22 mouse cellular contexts compared by ENCODE assay signal in the genomic region with DNA sequence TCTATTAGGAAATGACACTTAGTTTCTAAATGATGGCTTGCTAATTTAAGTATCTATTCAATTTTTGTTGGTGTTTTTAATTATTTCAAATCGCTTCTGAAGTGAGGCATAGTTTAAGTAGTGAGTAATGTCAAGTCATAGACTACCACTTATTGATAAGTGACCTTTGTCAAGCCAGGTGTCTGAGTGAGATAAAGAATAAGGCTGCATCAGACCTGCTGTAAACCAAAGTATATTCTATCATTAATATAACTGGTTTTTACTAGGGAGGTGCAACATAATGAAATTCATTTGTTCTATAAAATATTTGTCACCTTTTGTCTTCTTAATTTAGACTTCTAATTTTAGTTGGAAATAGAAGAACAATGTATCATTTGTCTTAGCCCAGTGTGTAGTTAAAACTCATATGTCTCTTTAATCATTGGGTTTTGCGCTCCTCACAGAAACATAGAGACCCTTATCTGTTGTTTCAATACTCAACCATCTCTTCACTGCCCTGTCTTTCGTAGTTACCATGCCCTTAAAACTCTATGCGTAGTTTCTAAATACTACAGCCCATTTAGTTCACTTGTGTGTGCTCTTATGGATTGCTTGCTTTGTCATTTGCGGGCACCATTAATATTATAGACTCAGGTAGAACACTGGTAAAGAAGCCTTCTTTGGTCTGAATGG.
DNase-seq lines count a peak whose midpoint lies in the region; ATAC-seq and TF ChIP-seq lines count a peak whose summit lies in the region.
"Had no signal": no experiment of that assay in that cellular context is flagged by ENCODE, and none has a peak within 500 bp of the region (broad histone marks: within the 10 kb centered on the region; RNA-seq: fewer than 3 reads in every experiment).

No protein-coding gene starts in this region.

- no peak overlapping the region for H3K4me2 ChIP-seq in forebrain, embryonic 16.5 days (ENCODE audit: low read length)
- no peak overlapping the region for H3K4me2 ChIP-seq in forebrain, embryonic 12.5 days
- H3K4me2 ChIP-seq in liver, embryonic 14.5 days (ENCODE audit: low read depth): peak overlapping the region; percentile 54
- H3K4me2 ChIP-seq: embryonic facial prominence, embryonic 15.5 days; hindbrain, embryonic 12.5 days had no signal

- peaks cover 2% of the 10 kb centered on the region; the same call in 1 of the 2 replicates for H3K9me3 ChIP-seq in forebrain, embryonic 16.5 days (ENCODE audit: control insufficient read depth, low read length)
- no peaks in the 10 kb centered on the region for H3K9me3 ChIP-seq in forebrain, embryonic 12.5 days
- no peaks in the 10 kb centered on the region for H3K9me3 ChIP-seq in liver, embryonic 14.5 days (ENCODE audit: control insufficient read depth, low read length)
- H3K9me3 ChIP-seq: embryonic facial prominence, embryonic 15.5 days; heart, embryonic 10.5 days; hindbrain, embryonic 12.5 days had no signal

- TF ChIP-seq CTCF in liver, embryonic 14.5 days (IDR thresholded peaks at IDR 0.05; ENCODE audit: low read depth): no peak

- H3K36me3 ChIP-seq in forebrain, embryonic 16.5 days (ENCODE audit: control insufficient read depth, insufficient read depth): no peaks in the 10 kb centered on the region
- no peaks in the 10 kb centered on the region for H3K36me3 ChIP-seq in forebrain, embryonic 12.5 days (replicated peaks)
- no peaks in the 10 kb centered on the region for H3K36me3 ChIP-seq in liver, embryonic 14.5 days (replicated peaks; ENCODE audit: control insufficient read depth, insufficient read depth, low read depth)
- H3K36me3 ChIP-seq: embryonic facial prominence, embryonic 15.5 days; heart, embryonic 10.5 days; hindbrain, embryonic 12.5 days had no signal

- H3K9ac ChIP-seq in forebrain, embryonic 16.5 days (replicated peaks; ENCODE audit: low read depth, low read length): no peak overlapping the region
- no peak overlapping the region for H3K9ac ChIP-seq in forebrain, embryonic 12.5 days
- H3K9ac ChIP-seq in liver, embryonic 14.5 days (replicated peaks): no peak overlapping the region; the same call in 1 of the 2 replicates
- H3K9ac ChIP-seq: embryonic facial prominence, embryonic 15.5 days; hindbrain, embryonic 12.5 days had no signal

- peak; percentile 62 for DNase-seq in c-Kit-positive CD71-positive TER-119-positive erythroid progenitor cells, embryonic 14.5 days (ENCODE audit: low spot score)
- peak; percentile 59 to 65 (median 63) for DNase-seq in liver, embryonic 14.5 days (ENCODE audit: low read depth in 3 of 3, low spot score in 3 of 3)
- no peak for DNase-seq in testis, postnatal 10 days (ENCODE audit: low spot score)
- DNase-seq in gastrocnemius, postnatal 25 days: no peak
- no peak for DNase-seq in left cerebral cortex, adult 18-20 months (ENCODE audit: low spot score in 2 of 2)
- DNase-seq: adrenal gland, postnatal 14 days; cerebellum, adult 11 months; cerebellum, adult 8-10 months; cerebellum, postnatal 14 days; embryo, embryonic 11 days; heart, adult 18-20 months; heart, postnatal 10 days; heart, postnatal 4 days had no signal

- H3K27ac ChIP-seq in forebrain, embryonic 16.5 days (ENCODE audit: low read length): 0 out of 2 replicates have a peak overlapping the region, but pooled peaks have one; percentile 18
- no peak overlapping the region for H3K27ac ChIP-seq in forebrain, embryonic 12.5 days
- peak overlapping the region; percentile 73 for H3K27ac ChIP-seq in liver, embryonic 14.5 days
- H3K27ac ChIP-seq: embryonic facial prominence, embryonic 15.5 days; heart, embryonic 10.5 days had no signal

- no peak for ATAC-seq in forebrain, embryonic 16.5 days
- no peak for ATAC-seq in forebrain, embryonic 12.5 days (ENCODE audit: low FRiP score)
- ATAC-seq in liver, embryonic 14.5 days (ENCODE audit: insufficient read depth): peak; percentile 96
- peak; percentile 65; the same call in 1 of the 2 replicates for ATAC-seq in megakaryocyte progenitor cell, adult 5-6 weeks (replicated peaks; ENCODE audit: poor library complexity)
- ATAC-seq: activated CD4-positive, CD25-positive, alpha-beta regulatory T cell, adult 4 months; hindbrain, embryonic 16.5 days; Patski had no signal

- no peak overlapping the region for H3K4me3 ChIP-seq in forebrain, embryonic 16.5 days (replicated peaks; ENCODE audit: low read length)
- no peak overlapping the region for H3K4me3 ChIP-seq in forebrain, embryonic 12.5 days (replicated peaks)
- no peak overlapping the region for H3K4me3 ChIP-seq in liver, embryonic 14.5 days (ENCODE audit: insufficient read depth in 1 of 2, low read depth in 2 of 2, low read length in 2 of 2)
- H3K4me3 ChIP-seq: embryonic facial prominence, embryonic 15.5 days; heart, embryonic 10.5 days; hindbrain, embryonic 12.5 days had no signal

- H3K4me1 ChIP-seq in forebrain, embryonic 16.5 days (replicated peaks; ENCODE audit: control insufficient read depth, insufficient read depth, low read length): peaks cover 14% of the 10 kb centered on the region
- H3K4me1 ChIP-seq in forebrain, embryonic 12.5 days: peaks cover 12% of the 10 kb centered on the region
- H3K4me1 ChIP-seq in liver, embryonic 14.5 days (replicated peaks; ENCODE audit: control insufficient read depth in 2 of 2, insufficient read depth in 2 of 2, low read length in 1 of 2): peaks cover 11 to 15% of the 10 kb centered on the region in 2 experiments
- H3K4me1 ChIP-seq: embryonic facial prominence, embryonic 15.5 days; heart, embryonic 10.5 days; hindbrain, embryonic 12.5 days had no signal

- peak; percentile 82 for TF ChIP-seq EP300 in liver, embryonic 14.5 days (IDR thresholded peaks at IDR 0.05; ENCODE audit: low read depth)

- no peaks in the 10 kb centered on the region for H3K27me3 ChIP-seq in forebrain, embryonic 16.5 days (replicated peaks; ENCODE audit: control insufficient read depth, insufficient read depth, low read length)
- no peaks in the 10 kb centered on the region for H3K27me3 ChIP-seq in forebrain, embryonic 12.5 days
- H3K27me3 ChIP-seq in liver, embryonic 14.5 days (ENCODE audit: control insufficient read depth, insufficient read depth, low read length): no peaks in the 10 kb centered on the region
- H3K27me3 ChIP-seq: embryonic facial prominence, embryonic 15.5 days; hindbrain, embryonic 12.5 days; Patski had no signal

- 84% methylated on average over 5 of the region's 5 CpGs for WGBS in forebrain, embryonic 16.5 days
- 84% methylated on average over 5 of the region's 5 CpGs for WGBS in forebrain, embryonic 12.5 days
- 33% methylated on average over 5 of the region's 5 CpGs for WGBS in liver, embryonic 14.5 days (ENCODE audit: insufficient replicate concordance)

Comparison
In these comparisons a context has a peak if more than half of its experiments do, and no peak if none do; other contexts are left out.
1. ATAC-seq: peak in liver, embryonic 14.5 days (single experiment) and megakaryocyte progenitor cell, adult 5-6 weeks (single experiment); none in forebrain, embryonic 16.5 days (single experiment) and forebrain, embryonic 12.5 days (single experiment).
2. DNase-seq: peak in c-Kit-positive CD71-positive TER-119-positive erythroid progenitor cells, embryonic 14.5 days (single experiment) and liver, embryonic 14.5 days (3 of 3); none in testis, postnatal 10 days (single experiment), gastrocnemius, postnatal 25 days (single experiment) and left cerebral cortex, adult 18-20 months (0 of 2).